Mouse (Mus musculus): Measurements from ENCODE around the gene Wdr37. TPM values are rescaled to one million over a fixed set of nuclear protein-coding genes. Genes with fewer than 3 reads are reported as not detected.
"Not testable (repeated sequence)": the region's sequence is repeated elsewhere in the genome, so short reads cannot be mapped to it uniquely, and the experiment has no call there.

The Wdr37 gene
- 4.1 and 7.4 TPM in 2 replicates for polyA plus RNA-seq (2012; rRNA removed)

- 1% methylated on average over 18 of the region's 18 CpGs for WGBS
- DNase-seq (ENCODE audit: low read depth, low spot score): no peak
These were observed at the start of gene Wdr37 for GRCm38 (mm10) chr13:8871314-8871962. Gene Wdr37 (minus strand): TSS chr13:8871909.

- 87% methylated on average over 8 of the region's 8 CpGs for WGBS
- not testable (repeated sequence) for DNase-seq (ENCODE audit: low read depth, low spot score)
These were observed 42.2 kb upstream of the Wdr37 start for GRCm38 (mm10) chr13:8913890-8914289.

GRCm38 (mm10) chr13:8905986-8906385 lies 34.3 kb upstream of the Wdr37 start:
- DNase-seq (ENCODE audit: low read depth, low spot score): not testable (repeated sequence)
- 70% methylated on average over 2 of the region's 2 CpGs for WGBS

GRCm38 (mm10) chr13:8888603-8889002 lies 16.9 kb upstream of the Wdr37 start:
- 100% methylated on average over 1 of the region's 1 CpGs for WGBS
- no peak for DNase-seq (ENCODE audit: low read depth, low spot score)

- DNase-seq (ENCODE audit: low read depth, low spot score): no peak
- WGBS: 1% methylated on average over 9 of the region's 9 CpGs
These were observed 14.5 kb upstream of the Wdr37 start for GRCm38 (mm10) chr13:8886185-8886560.

GRCm38 (mm10) chr13:8885445-8886184 lies 13.9 kb upstream of the Wdr37 start, which contains the start of gene Idi1:
Gene Idi1 (plus strand): TSS chr13:8885501.
- DNase-seq (ENCODE audit: low read depth, low spot score): peak; percentile 84
- under 1% methylated on average over 46 of the region's 46 CpGs for WGBS

GRCm38 (mm10) chr13:8883870-8884269 lies 12.2 kb upstream of the Wdr37 start:
- WGBS: 80% methylated on average over 5 of the region's 5 CpGs
- DNase-seq (ENCODE audit: low read depth, low spot score): not testable (repeated sequence)

- WGBS: 67% methylated on average over 3 of the region's 3 CpGs
- no peak for DNase-seq (ENCODE audit: low read depth, low spot score)
These were observed 9.9 kb upstream of the Wdr37 start for GRCm38 (mm10) chr13:8881611-8882010.

- WGBS: 78% methylated on average over 1 of the region's 1 CpGs
- no peak for DNase-seq (ENCODE audit: low read depth, low spot score)
These were observed 2.1 kb upstream of the Wdr37 start for GRCm38 (mm10) chr13:8873776-8874175.

- peak; percentile 58 for DNase-seq (ENCODE audit: low read depth, low spot score)
- 1% methylated on average over 57 of the region's 57 CpGs for WGBS
These were observed 997 bp downstream of the Wdr37 start for GRCm38 (mm10) chr13:8870510-8871313.

GRCm38 (mm10) chr13:8870160-8870509 lies 1.6 kb downstream of the Wdr37 start:
- WGBS: under 1% methylated on average over 9 of the region's 9 CpGs
- DNase-seq (ENCODE audit: low read depth, low spot score): no peak

- DNase-seq (ENCODE audit: low read depth, low spot score): no peak
- WGBS: 44% methylated on average over 5 of the region's 5 CpGs
These were observed 2.0 kb downstream of the Wdr37 start for GRCm38 (mm10) chr13:8869578-8870157.

- DNase-seq (ENCODE audit: low read depth, low spot score): no peak
- 72% methylated on average over 7 of the region's 7 CpGs for WGBS
These were observed 5.1 kb downstream of the Wdr37 start for GRCm38 (mm10) chr13:8866612-8867011.

GRCm38 (mm10) chr13:8864990-8865389 lies 6.7 kb downstream of the Wdr37 start:
- WGBS: 78% methylated on average over 3 of the region's 3 CpGs
- DNase-seq (ENCODE audit: low read depth, low spot score): no peak

- 89% methylated on average over 9 of the region's 9 CpGs for WGBS
- no peak for DNase-seq (ENCODE audit: low read depth, low spot score)
These were observed 10.8 kb downstream of the Wdr37 start for GRCm38 (mm10) chr13:8860861-8861260.

- DNase-seq (ENCODE audit: low read depth, low spot score): peak; percentile 28
- 44% methylated on average over 6 of the region's 6 CpGs for WGBS
These were observed 13.3 kb downstream of the Wdr37 start for GRCm38 (mm10) chr13:8858453-8858852.

- no peak for DNase-seq (ENCODE audit: low read depth, low spot score)
- 93% methylated on average over 2 of the region's 2 CpGs for WGBS
These were observed 16.9 kb downstream of the Wdr37 start for GRCm38 (mm10) chr13:8854769-8855168.

- 94% methylated on average over 4 of the region's 4 CpGs for WGBS
- DNase-seq (ENCODE audit: low read depth, low spot score): no peak
These were observed 18.3 kb downstream of the Wdr37 start for GRCm38 (mm10) chr13:8853424-8853823.

- no peak for DNase-seq (ENCODE audit: low read depth, low spot score)
- 72% methylated on average over 1 of the region's 1 CpGs for WGBS
These were observed 22.4 kb downstream of the Wdr37 start for GRCm38 (mm10) chr13:8849311-8849710.

- 48% methylated on average over 2 of the region's 2 CpGs for WGBS
- DNase-seq (ENCODE audit: low read depth, low spot score): no peak
These were observed 24.0 kb downstream of the Wdr37 start for GRCm38 (mm10) chr13:8847702-8848101.
